Mouse (Mus musculus): ENCODE results near the gene Zfp968.
"Not testable (repeated sequence)": the region's sequence is repeated elsewhere in the genome, so short reads cannot be mapped to it uniquely, and the experiment has no call there.

The Zfp968 gene

GRCm38 (mm10) chr2:175372136-175372535 lies at the start of gene Zfp968:
TSS of gene Zfp968 (plus strand) at chr2:175372436.
- DNase-seq (ENCODE audit: low read depth, low spot score): not testable (repeated sequence)

GRCm38 (mm10) chr2:175338097-175338496 lies 34.1 kb upstream of the Zfp968 start, which contains the start of gene Gm4631:
TSS of gene Gm4631 (minus strand) at chr2:175338197.
- DNase-seq (ENCODE audit: low read depth, low spot score): not testable (repeated sequence)

All from skeletal muscle tissue, adult 2 months (tissue).